Mouse (Mus musculus) forebrain, embryonic 15.5 days (tissue): Measurements from ENCODE around the gene Ifitm10. TPM values are rescaled to one million over a fixed set of nuclear protein-coding genes. Genes with fewer than 3 reads are reported as not detected.

Experiments used
- ATAC-seq: fragments of 200-750 bp; cut with Nextera tagmentation; replicated peaks from 2 replicates; pipeline ENCODE4 v1.8.0; 2017; ENCODE audit warnings: mild to moderate bottlenecking, moderate TSS enrichment, moderate library complexity
- H3K27ac ChIP-seq: fragments of 300-500 bp; sonication (generic); replicated peaks from 2 replicates; pipeline ENCODE4 v1.5.1; 2015; ENCODE audit warnings: mild to moderate bottlenecking, inconsistent platforms
- H3K27me3 ChIP-seq: fragments of 300-500 bp; sonication (generic); 2 replicates; pipeline ENCODE4 v1.6.1; 2015; ENCODE audit warnings: inconsistent platforms
- H3K36me3 ChIP-seq: fragments of 300-500 bp; sonication (generic); 2 replicates; pipeline ENCODE4 v1.6.1; 2015; ENCODE audit warnings: mild to moderate bottlenecking, inconsistent platforms
- H3K4me1 ChIP-seq: fragments of 300-500 bp; sonication (generic); 2 replicates; pipeline ENCODE4 v1.6.1; 2015; ENCODE audit warnings: inconsistent platforms
- H3K4me2 ChIP-seq: fragments of 300-500 bp; sonication (generic); replicated peaks from 2 replicates; pipeline ENCODE4 v1.6.1; 2015; ENCODE audit warnings: mild to moderate bottlenecking, inconsistent platforms
- H3K4me3 ChIP-seq: fragments of 300-500 bp; sonication (generic); 2 replicates; pipeline ENCODE4 v1.5.1; 2015; ENCODE audit warnings: mild to moderate bottlenecking, inconsistent platforms
- H3K9ac ChIP-seq: fragments of 300-500 bp; sonication (generic); replicated peaks from 2 replicates; pipeline ENCODE4 v1.6.1; 2015; ENCODE audit warnings: mild to moderate bottlenecking, inconsistent platforms
- H3K9me3 ChIP-seq: fragments of 300-500 bp; sonication (generic); 2 replicates; pipeline ENCODE4 v1.6.1; 2016; ENCODE audit warnings: inconsistent platforms
- WGBS: fragments of 180-500 bp; shearing (Covaris S2); methylation state at CpG from one replicate; pipeline ENCODE4 v1.1.7; 2015; ENCODE audit warnings: mixed read lengths; 5-methylcytosine and 5-hydroxymethylcytosine counted together
- polyA plus RNA-seq: library from polyadenylated mRNA; unstranded; fragments of >200 nt; fragmentation: Nextera tagmentation; extraction: Ambion mirVana; gene quantifications from 2 replicates; pipeline ENCODE4 v1.2.1, GENCODE M21; 2015

Gene Ifitm10
- polyA plus RNA-seq, 1 experiment from 2014 or later = 3.1 TPM

- Histone ChIP-seq H3K4me2 (peak overlapping the region; percentile 67), H3K36me3 (peaks cover 16% of the 10 kb centered on the region), H3K9ac (no peak overlapping the region), H3K4me3 (peak overlapping the region; percentile 65), H3K27ac (peak overlapping the region; percentile 56), H3K9me3 (no peaks in the 10 kb centered on the region), H3K27me3 (no peaks in the 10 kb centered on the region), H3K4me1 (peaks cover 19% of the 10 kb centered on the region)
- ATAC-seq = peak; percentile 39
- WGBS = 98% methylated on average over 1 of the region's 1 CpGs
Measured at GRCm38 (mm10) chr7:142388198-142388597, 14.6 kb upstream of the Ifitm10 start.

DNA sequence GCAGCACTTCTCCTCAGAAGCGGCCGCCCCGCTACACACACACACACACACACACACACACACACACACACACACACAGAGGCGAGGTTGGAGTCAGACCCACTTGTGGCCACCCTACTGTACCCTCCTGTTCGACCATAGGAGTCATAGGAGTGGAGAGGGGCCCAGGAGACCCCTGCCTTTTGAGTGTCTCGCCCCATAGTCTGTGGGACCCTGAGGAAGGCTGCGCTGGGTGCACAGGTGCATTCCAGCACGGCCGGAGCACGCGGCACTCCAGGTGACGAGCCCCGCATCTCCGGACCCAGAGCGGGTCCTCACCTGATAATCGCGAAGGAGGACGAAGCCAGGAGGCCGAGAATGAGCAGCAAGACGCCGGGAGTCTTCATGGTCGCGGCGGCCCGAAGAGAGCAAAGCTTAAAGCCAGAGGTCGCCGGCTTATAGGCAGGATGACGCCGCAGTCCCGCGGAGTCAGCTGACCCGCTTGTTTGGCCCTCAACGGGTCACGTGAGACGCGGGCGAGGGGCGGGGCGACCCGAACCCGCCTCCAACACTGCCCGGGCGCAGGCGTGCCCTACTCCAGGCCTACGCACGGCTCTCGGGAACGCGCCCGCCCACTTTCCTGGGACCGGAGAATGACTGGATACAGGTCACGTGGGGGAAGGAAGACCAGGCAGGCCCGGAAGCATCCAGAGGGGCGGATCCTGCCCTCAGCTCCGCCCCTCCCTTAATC, 14.0 kb upstream of the Ifitm10 start, which contains the start of gene Ctsd:
Gene Ctsd, minus strand, starts transcription at position 620 of the 730 bp plus-strand sequence.
- ATAC-seq = peak; percentile 97

DNA sequence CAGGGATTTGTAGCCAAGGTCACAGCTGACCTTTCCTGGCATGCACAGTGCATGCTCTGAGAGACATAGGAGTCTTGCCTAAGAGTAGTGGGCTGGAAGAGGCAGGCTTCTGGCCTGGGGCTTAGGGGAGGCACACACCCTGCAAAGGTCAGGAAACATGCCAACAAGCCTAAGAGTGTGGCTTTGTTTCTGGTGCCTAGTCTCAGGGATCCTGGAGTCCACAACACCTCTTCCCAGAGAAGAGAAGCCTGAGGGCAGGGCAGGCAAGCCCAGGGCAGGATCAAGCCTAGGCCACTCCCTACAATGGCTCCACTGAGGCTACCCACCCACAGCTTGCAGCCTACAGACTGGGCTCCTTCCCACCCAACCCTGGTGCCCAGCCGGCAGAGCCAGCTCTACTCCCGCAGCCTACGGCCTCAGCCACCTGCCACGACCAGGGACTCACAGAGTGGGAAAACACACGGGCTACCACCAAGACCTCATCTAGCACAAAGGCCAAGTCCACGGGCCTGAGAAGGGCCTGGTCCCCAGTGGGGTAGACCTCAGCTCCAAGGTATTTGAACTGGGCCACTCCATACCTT, 13.2 kb upstream of the Ifitm10 start:
- peak overlapping the region; percentile 87 for H3K9ac ChIP-seq
- H3K4me1 ChIP-seq = peaks cover 19% of the 10 kb centered on the region
- no peaks in the 10 kb centered on the region for H3K9me3 ChIP-seq
- peaks cover 31% of the 10 kb centered on the region for H3K36me3 ChIP-seq
- peak overlapping the region; percentile 65 for H3K4me3 ChIP-seq
- H3K27ac ChIP-seq = no peak overlapping the region
- WGBS = 65% methylated on average over 6 of the region's 6 CpGs
- no peaks in the 10 kb centered on the region for H3K27me3 ChIP-seq
- peak; percentile 1; the same call in 1 of the 2 replicates for ATAC-seq
- peak overlapping the region; percentile 67 for H3K4me2 ChIP-seq

More for the DNA sequence above, 14.0 kb upstream of the Ifitm10 start, which contains the start of gene Ctsd:
- Histone ChIP-seq H3K4me2 (peak within 1 kb of the TSS; percentile 67), H3K36me3 (peaks cover 22% of the 10 kb centered on the region), H3K9me3 (no peaks in the 10 kb centered on the region), H3K4me3 (peak within 1 kb of the TSS; percentile 65), H3K4me1 (peaks cover 19% of the 10 kb centered on the region), H3K27ac (peak within 1 kb of the TSS; percentile 56), H3K9ac (peak within 1 kb of the TSS; percentile 87), H3K27me3 (no peaks in the 10 kb centered on the region)
- under 1% methylated on average over 55 of the region's 55 CpGs for WGBS

- H3K4me3 ChIP-seq = 0 out of 2 replicates have a peak overlapping the region, but pooled peaks have one; percentile 65
- H3K4me2 ChIP-seq = peak overlapping the region; percentile 67
- no peaks in the 10 kb centered on the region for H3K9me3 ChIP-seq
- no peak overlapping the region for H3K9ac ChIP-seq
- no peaks in the 10 kb centered on the region for H3K27me3 ChIP-seq
- 96% methylated on average over 3 of the region's 3 CpGs for WGBS
- peaks cover 39% of the 10 kb centered on the region for H3K36me3 ChIP-seq
- peaks cover 19% of the 10 kb centered on the region for H3K4me1 ChIP-seq
- ATAC-seq = no peak
- H3K27ac ChIP-seq = no peak overlapping the region
Measured at GRCm38 (mm10) chr7:142385742-142386403, 12.3 kb upstream of the Ifitm10 start.

DNA sequence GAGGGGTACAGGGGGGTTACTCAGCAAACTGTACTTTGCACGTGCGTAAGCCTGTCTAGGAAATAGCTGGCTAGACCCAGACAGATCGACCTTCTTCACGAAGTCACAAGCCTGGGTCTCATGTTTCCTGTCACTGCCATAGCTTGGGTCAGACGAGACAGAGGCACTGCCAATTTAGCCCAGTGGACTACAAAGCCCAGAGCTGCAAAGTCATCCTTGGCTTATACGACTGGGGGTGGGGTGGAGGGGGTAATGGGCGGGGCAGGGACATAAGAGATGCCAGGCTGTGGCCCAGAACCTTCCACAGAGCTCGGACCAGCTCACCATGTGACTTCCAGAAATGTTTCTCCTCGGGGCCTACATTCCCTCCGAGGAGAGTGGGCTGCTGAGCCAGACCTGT, 10.8 kb upstream of the Ifitm10 start:
- 89% methylated on average over 10 of the region's 10 CpGs for WGBS
- ATAC-seq = no peak
- Histone ChIP-seq H3K9me3 (no peaks in the 10 kb centered on the region), H3K36me3 (peaks cover 55% of the 10 kb centered on the region), H3K9ac (no peak overlapping the region), H3K4me2 (no peak overlapping the region), H3K4me3 (no peak overlapping the region), H3K27ac (no peak overlapping the region), H3K4me1 (peaks cover 19% of the 10 kb centered on the region), H3K27me3 (no peaks in the 10 kb centered on the region)

DNA sequence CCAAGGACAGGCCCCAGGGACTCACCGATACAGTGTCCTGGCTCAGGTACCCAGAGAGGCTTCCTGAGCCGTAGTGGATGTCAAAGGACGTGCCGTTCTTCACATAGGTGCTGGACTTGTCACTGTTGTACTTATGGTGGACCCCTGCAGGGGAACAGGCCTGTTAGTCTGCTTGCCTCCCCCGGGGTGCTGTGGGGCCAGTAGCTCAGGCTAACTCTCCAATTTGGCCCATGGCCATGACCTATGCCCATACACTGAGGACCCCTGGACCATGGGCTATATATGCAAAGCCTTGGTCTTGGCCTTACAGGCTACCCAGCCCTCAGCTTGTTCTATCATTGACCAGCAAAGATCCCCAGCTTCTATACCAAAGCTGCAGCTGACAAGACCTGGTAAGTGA, 9.0 kb upstream of the Ifitm10 start, which contains the start of gene Gm49369:
Gene Gm49369, minus strand, starts transcription at position 101 of the 400 bp plus-strand sequence.
- WGBS = 100% methylated on average over 5 of the region's 5 CpGs
- Histone ChIP-seq H3K36me3 (peaks cover 70% of the 10 kb centered on the region), H3K4me1 (peaks cover 15% of the 10 kb centered on the region), H3K9me3 (no peaks in the 10 kb centered on the region), H3K27me3 (no peaks in the 10 kb centered on the region), H3K27ac (no peak within 1 kb of the TSS), H3K4me3 (no peak within 1 kb of the TSS), H3K4me2 (no peak within 1 kb of the TSS), H3K9ac (no peak within 1 kb of the TSS)
- no peak for ATAC-seq

DNA sequence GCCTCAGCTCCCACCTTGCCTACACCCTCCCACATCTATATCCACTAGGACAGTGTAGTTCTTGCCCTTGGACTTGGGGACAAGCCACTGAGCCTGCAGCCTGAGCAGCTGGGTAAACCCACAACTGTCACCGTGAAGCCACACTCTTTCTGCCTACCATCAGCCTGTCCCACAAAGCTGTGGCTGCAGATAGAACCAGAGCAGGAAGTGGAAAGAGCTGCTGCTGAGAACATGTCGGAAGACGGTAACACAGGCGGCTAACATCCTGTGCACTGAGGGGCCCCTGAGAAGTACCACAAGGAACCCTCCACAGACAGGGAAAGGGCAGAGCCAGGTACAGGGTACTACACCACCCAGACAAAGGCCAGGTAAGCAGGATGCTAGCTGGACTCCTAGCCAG, 7.6 kb upstream of the Ifitm10 start:
- H3K4me3 ChIP-seq = no peak overlapping the region
- 88% methylated on average over 4 of the region's 4 CpGs for WGBS
- no peaks in the 10 kb centered on the region for H3K9me3 ChIP-seq
- peaks cover 84% of the 10 kb centered on the region for H3K36me3 ChIP-seq
- H3K27me3 ChIP-seq = no peaks in the 10 kb centered on the region
- H3K4me2 ChIP-seq = no peak overlapping the region
- H3K4me1 ChIP-seq = peaks cover 5% of the 10 kb centered on the region
- no peak overlapping the region for H3K9ac ChIP-seq
- ATAC-seq = no peak
- no peak overlapping the region for H3K27ac ChIP-seq

- H3K9me3 ChIP-seq = no peaks in the 10 kb centered on the region
- H3K4me2 ChIP-seq = no peak overlapping the region
- no peaks in the 10 kb centered on the region for H3K27me3 ChIP-seq
- 93% methylated on average over 6 of the region's 6 CpGs for WGBS
- H3K27ac ChIP-seq = no peak overlapping the region
- no peak overlapping the region for H3K4me3 ChIP-seq
- no peak overlapping the region for H3K9ac ChIP-seq
- no peaks in the 10 kb centered on the region for H3K4me1 ChIP-seq
- ATAC-seq = no peak
- H3K36me3 ChIP-seq = peaks cover 81% of the 10 kb centered on the region
Measured at GRCm38 (mm10) chr7:142379186-142379585, 5.6 kb upstream of the Ifitm10 start.

- H3K27ac ChIP-seq = no peak overlapping the region
- no peaks in the 10 kb centered on the region for H3K9me3 ChIP-seq
- H3K4me1 ChIP-seq = no peaks in the 10 kb centered on the region
- H3K4me2 ChIP-seq = no peak overlapping the region
- 92% methylated on average over 14 of the region's 14 CpGs for WGBS
- H3K36me3 ChIP-seq = peaks cover 64% of the 10 kb centered on the region
- no peak overlapping the region for H3K9ac ChIP-seq
- peaks cover 8% of the 10 kb centered on the region for H3K27me3 ChIP-seq
- no peak for ATAC-seq
- H3K4me3 ChIP-seq = no peak overlapping the region
Measured at GRCm38 (mm10) chr7:142377233-142377925, 3.8 kb upstream of the Ifitm10 start.

GRCm38 (mm10) chr7:142376096-142376495, 2.5 kb upstream of the Ifitm10 start:
- H3K9me3 ChIP-seq = no peaks in the 10 kb centered on the region
- ATAC-seq = no peak
- WGBS = 85% methylated on average over 4 of the region's 4 CpGs
- H3K27me3 ChIP-seq = peaks cover 20% of the 10 kb centered on the region
- peaks cover 11% of the 10 kb centered on the region for H3K4me1 ChIP-seq
- H3K36me3 ChIP-seq = peaks cover 51% of the 10 kb centered on the region
- no peak overlapping the region for H3K4me2 ChIP-seq
- H3K9ac ChIP-seq = no peak overlapping the region
- H3K27ac ChIP-seq = no peak overlapping the region
- H3K4me3 ChIP-seq = no peak overlapping the region

DNA sequence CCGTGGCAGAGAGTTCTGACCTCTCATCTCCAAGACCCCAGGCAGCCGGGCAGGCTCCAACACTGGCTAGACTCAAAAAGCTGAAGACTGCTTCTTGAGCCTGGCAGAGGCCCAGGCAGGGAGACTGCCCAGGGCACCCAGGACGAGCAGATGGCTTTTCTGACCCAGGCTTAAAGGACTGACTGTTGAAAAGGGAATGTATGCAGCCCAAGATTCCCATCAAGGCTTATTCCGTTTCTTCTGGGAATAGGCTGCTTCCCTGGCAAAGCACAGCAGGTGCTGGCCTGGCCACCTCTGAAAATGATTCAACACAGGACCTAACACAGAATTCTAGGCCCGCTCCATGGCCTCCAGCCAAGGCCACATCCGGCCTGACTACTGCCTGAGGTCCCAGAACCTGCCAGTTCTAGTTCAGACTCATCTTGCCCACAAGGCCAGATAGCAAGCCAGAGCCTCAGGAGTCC, 1.7 kb upstream of the Ifitm10 start:
- 71% methylated on average over 6 of the region's 6 CpGs for WGBS
- peaks cover 43% of the 10 kb centered on the region for H3K36me3 ChIP-seq
- H3K4me3 ChIP-seq = no peak overlapping the region
- no peak overlapping the region for H3K4me2 ChIP-seq
- no peak for ATAC-seq
- no peak overlapping the region for H3K9ac ChIP-seq
- no peak overlapping the region for H3K27ac ChIP-seq
- no peaks in the 10 kb centered on the region for H3K9me3 ChIP-seq
- peaks cover 25% of the 10 kb centered on the region for H3K27me3 ChIP-seq
- H3K4me1 ChIP-seq = peaks cover 14% of the 10 kb centered on the region
